Mouse (Mus musculus): ENCODE results near the gene Lhx5. TPM values are rescaled to one million over a fixed set of nuclear protein-coding genes. Genes with fewer than 3 reads are reported as not detected.
A peak's percentile ranks its signal among the peaks of the same experiment; 100 is the strongest.

The Lhx5 gene
- polyA plus RNA-seq, 1 experiment from 2014 or later = not detected

DNA sequence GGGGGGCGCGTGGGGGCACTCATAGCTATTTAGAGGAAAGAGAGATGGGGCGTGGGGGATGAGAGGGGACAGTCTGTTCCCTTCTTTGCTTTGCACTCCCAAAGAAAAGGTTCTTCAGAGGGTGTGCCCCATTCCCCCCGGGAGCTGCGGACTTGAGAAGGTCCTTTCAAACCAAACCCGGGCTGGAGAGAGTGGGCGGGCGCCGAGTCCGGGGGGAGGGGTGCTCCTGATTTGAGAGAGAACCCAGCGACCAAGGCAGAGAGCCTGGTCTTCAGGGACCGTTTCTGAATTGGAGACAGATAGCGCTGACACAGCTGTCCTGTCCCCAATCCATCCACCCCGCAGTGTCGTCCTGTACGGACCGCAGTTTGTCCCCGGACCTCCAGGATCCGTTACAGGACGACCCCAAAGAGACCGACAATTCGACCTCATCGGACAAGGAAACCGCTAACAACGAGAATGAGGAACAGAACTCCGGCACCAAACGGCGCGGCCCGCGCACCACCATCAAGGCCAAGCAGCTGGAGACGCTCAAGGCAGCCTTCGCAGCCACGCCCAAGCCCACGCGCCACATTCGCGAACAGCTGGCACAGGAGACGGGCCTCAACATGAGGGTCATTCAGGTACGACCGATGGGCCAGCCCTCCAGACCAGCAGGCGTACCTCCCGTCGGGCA is 3.6 kb downstream of the Lhx5 start:
- no peaks in the 10 kb centered on the region for H3K36me3 ChIP-seq
- no peak overlapping the region for H3K9ac ChIP-seq
- 0 out of 2 replicates have a peak overlapping the region, but pooled peaks have one; percentile 75 for H3K4me2 ChIP-seq (replicated peaks)
- peaks cover 96% of the 10 kb centered on the region for H3K27me3 ChIP-seq (replicated peaks)
- no peak overlapping the region for H3K4me3 ChIP-seq (replicated peaks)
- ATAC-seq = no peak
- WGBS = under 1% methylated on average over 44 of the region's 44 CpGs
- no peaks in the 10 kb centered on the region for H3K9me3 ChIP-seq
- H3K4me1 ChIP-seq (replicated peaks) = peaks cover 17% of the 10 kb centered on the region
- no peak overlapping the region for H3K27ac ChIP-seq

- WGBS = under 1% methylated on average over 47 of the region's 47 CpGs
These were observed 4.4 kb downstream of the Lhx5 start for GRCm38 (mm10) chr5:120435731-120436501.

GRCm38 (mm10) chr5:120436885-120437495 is 5.5 kb downstream of the Lhx5 start:
- Histone ChIP-seq H3K9ac (no peak overlapping the region), H3K27ac (no peak overlapping the region), H3K27me3 (replicated peaks) (peaks cover 87% of the 10 kb centered on the region), H3K4me1 (replicated peaks) (peaks cover 19% of the 10 kb centered on the region), H3K36me3 (no peaks in the 10 kb centered on the region), H3K4me2 (replicated peaks) (no peak overlapping the region), H3K9me3 (no peaks in the 10 kb centered on the region), H3K4me3 (replicated peaks) (no peak overlapping the region)
- no peak for ATAC-seq
- 1% methylated on average over 18 of the region's 18 CpGs for WGBS

More at GRCm38 (mm10) chr5:120435731-120436501, 4.4 kb downstream of the Lhx5 start:
- H3K27ac ChIP-seq = no peak overlapping the region
- H3K4me1 ChIP-seq (replicated peaks) = peaks cover 19% of the 10 kb centered on the region
- H3K27me3 ChIP-seq (replicated peaks) = peaks cover 97% of the 10 kb centered on the region
- peak overlapping the region; percentile 75 for H3K4me2 ChIP-seq (replicated peaks)
- no peaks in the 10 kb centered on the region for H3K9me3 ChIP-seq
- no peaks in the 10 kb centered on the region for H3K36me3 ChIP-seq
- ATAC-seq = no peak
- no peak overlapping the region for H3K9ac ChIP-seq
- peak overlapping the region; percentile 36 for H3K4me3 ChIP-seq (replicated peaks)

GRCm38 (mm10) chr5:120437539-120437938 is 6.0 kb downstream of the Lhx5 start:
- Histone ChIP-seq H3K4me2 (replicated peaks) (no peak overlapping the region), H3K9me3 (no peaks in the 10 kb centered on the region), H3K9ac (no peak overlapping the region), H3K36me3 (no peaks in the 10 kb centered on the region), H3K27me3 (replicated peaks) (peaks cover 81% of the 10 kb centered on the region), H3K4me3 (replicated peaks) (0 out of 2 replicates have a peak overlapping the region, but pooled peaks have one; percentile 9), H3K27ac (no peak overlapping the region), H3K4me1 (replicated peaks) (peaks cover 19% of the 10 kb centered on the region)
- WGBS = under 1% methylated on average over 17 of the region's 17 CpGs
- no peak for ATAC-seq

DNA sequence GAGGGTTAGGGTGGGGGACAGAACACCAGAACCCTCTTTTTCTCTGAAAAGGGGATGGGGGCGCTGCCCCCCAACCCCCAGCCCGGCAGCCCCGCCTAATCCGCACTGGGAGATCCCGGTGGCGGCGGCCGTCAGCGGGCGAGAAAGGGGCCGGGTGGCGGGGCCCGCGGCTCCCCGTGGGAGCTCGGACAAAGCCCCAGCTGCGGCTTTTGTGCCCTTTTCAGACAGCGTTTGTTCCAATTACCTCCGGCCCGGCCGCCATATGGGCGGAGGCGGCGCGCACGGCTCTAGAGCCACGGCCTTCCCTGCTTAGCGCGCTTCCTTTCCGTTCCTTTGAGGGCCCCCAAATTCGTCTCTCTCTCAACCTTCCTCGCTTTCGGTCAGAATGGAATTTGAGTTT is 6.5 kb downstream of the Lhx5 start:
- Histone ChIP-seq H3K4me3 (replicated peaks) (0 out of 2 replicates have a peak overlapping the region, but pooled peaks have one; percentile 9), H3K4me2 (replicated peaks) (peak overlapping the region; percentile 37)

GRCm38 (mm10) chr5:120438469-120438868 is 7.0 kb downstream of the Lhx5 start:
- Histone ChIP-seq H3K36me3 (no peaks in the 10 kb centered on the region), H3K27ac (no peak overlapping the region), H3K4me1 (replicated peaks) (peaks cover 19% of the 10 kb centered on the region), H3K9ac (no peak overlapping the region), H3K4me3 (replicated peaks) (no peak overlapping the region), H3K4me2 (replicated peaks) (no peak overlapping the region), H3K27me3 (replicated peaks) (peaks cover 77% of the 10 kb centered on the region), H3K9me3 (no peaks in the 10 kb centered on the region)
- WGBS = 2% methylated on average over 13 of the region's 13 CpGs
- no peak for ATAC-seq

More for the DNA sequence above, 6.5 kb downstream of the Lhx5 start:
- WGBS = under 1% methylated on average over 31 of the region's 33 CpGs
- Histone ChIP-seq H3K27me3 (replicated peaks) (peaks cover 78% of the 10 kb centered on the region), H3K27ac (no peak overlapping the region), H3K4me1 (replicated peaks) (peaks cover 19% of the 10 kb centered on the region), H3K9me3 (no peaks in the 10 kb centered on the region), H3K36me3 (no peaks in the 10 kb centered on the region), H3K9ac (no peak overlapping the region)
- ATAC-seq = no peak

DNA sequence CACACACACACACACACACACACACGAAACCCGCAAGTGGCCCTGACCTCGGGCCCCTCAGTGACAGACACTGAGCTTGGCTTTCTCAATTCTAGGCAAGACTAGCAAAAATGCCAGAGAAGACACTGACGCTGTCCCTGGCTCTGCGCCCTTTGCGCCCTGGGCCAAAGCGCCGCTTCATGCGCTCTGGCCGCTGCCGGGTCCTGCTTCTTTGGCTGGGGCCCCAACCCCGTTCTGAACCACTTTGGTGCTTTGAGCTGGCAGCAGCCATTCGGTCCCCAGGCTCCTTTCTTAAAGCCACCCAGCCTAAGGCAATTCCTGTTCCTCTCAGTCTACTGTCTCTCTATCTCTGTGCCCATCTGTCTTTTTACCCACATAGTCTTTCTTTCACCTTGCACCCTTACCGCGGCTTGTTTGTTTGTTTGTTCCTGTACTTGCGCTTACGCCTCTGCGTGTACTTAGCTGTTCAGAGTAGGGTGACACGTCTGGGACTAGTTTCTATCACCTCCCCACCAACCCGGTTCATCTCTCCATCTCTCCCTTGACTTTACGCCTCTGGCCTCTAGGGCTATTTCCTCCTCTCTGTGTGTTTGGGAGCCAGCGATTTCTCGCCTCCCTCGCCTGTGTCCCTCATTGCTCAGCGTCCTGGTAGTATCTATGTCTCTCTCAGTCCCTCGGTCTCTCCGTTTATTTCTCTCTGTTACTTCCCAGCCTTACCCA is 7.7 kb downstream of the Lhx5 start:
- Histone ChIP-seq H3K4me3 (replicated peaks) (no peak overlapping the region), H3K4me2 (replicated peaks) (no peak overlapping the region), H3K9me3 (no peaks in the 10 kb centered on the region), H3K9ac (no peak overlapping the region), H3K27me3 (replicated peaks) (peaks cover 70% of the 10 kb centered on the region), H3K27ac (no peak overlapping the region), H3K36me3 (no peaks in the 10 kb centered on the region), H3K4me1 (replicated peaks) (peaks cover 19% of the 10 kb centered on the region)
- no peak for ATAC-seq
- WGBS = 2% methylated on average over 27 of the region's 27 CpGs

- ATAC-seq = no peak
- whole genome bisulfite sequencing = under 1% methylated on average over 61 of the region's 61 CpGs
- H3K27me3 ChIP-seq (replicated peaks) = peaks cover 65% of the 10 kb centered on the region
- H3K36me3 ChIP-seq = no peaks in the 10 kb centered on the region
- no peak overlapping the region for H3K27ac ChIP-seq
- H3K4me3 ChIP-seq (replicated peaks) = peak overlapping the region; percentile 27
- peaks cover 19% of the 10 kb centered on the region for H3K4me1 ChIP-seq (replicated peaks)
- H3K9me3 ChIP-seq = no peaks in the 10 kb centered on the region
- H3K4me2 ChIP-seq (replicated peaks) = peak overlapping the region; percentile 60
- H3K9ac ChIP-seq = no peak overlapping the region
These were observed 8.6 kb downstream of the Lhx5 start for GRCm38 (mm10) chr5:120439887-120440670.

DNA sequence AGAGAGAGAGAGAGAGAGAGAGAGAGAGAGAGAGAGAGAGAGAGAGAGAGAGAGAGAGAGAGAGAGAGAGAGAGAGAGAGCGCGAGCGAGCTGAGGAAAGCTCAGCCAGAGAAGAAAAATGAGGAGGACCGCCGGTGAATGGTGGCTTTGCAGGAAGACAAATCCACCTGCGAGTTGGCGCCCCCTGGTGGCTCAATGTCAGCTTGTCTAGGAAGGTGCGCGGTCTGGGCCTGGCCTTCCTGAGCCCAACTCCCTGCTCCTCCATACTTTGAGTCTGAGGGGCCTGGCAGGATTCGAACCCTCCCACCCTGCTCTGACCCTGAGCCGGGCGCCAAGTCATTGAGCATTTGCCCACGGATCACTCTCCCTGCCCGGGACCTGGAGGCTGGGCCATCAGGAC is 9.2 kb downstream of the Lhx5 start:
- Histone ChIP-seq H3K27me3 (replicated peaks) (peaks cover 61% of the 10 kb centered on the region), H3K4me2 (replicated peaks) (peak overlapping the region; percentile 60), H3K4me1 (replicated peaks) (peaks cover 19% of the 10 kb centered on the region), H3K9ac (no peak overlapping the region), H3K4me3 (replicated peaks) (peak overlapping the region; percentile 27), H3K9me3 (no peaks in the 10 kb centered on the region), H3K36me3 (no peaks in the 10 kb centered on the region), H3K27ac (no peak overlapping the region)
- 4% methylated on average over 13 of the region's 14 CpGs for WGBS
- ATAC-seq = peak; percentile 74; the same call in 1 of the 2 replicates

DNA sequence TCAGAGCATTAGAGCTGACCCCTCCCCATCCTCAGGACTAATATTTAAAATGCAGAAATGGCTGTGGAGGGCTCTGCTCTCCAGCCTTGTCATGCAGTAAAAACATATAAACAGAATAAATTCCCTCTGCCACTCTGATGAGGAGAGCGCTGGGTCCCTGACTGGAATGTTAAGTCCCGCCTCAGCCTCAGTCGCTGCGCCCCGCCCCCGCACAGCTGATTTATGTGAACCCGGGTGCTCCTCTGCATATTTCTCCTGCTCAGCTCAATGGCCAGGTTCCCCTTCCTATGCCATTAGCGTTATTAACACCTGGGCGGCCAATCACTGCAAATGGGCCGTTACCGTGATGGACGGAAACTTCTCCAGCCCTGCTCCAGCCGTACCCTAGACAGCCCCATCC is 15.8 kb downstream of the Lhx5 start:
- Histone ChIP-seq H3K4me1 (replicated peaks) (0 out of 2 replicates have a peak, but pooled peaks cover 2% of the 10 kb centered on the region), H3K27ac (no peak overlapping the region)
- WGBS = 28% methylated on average over 13 of the region's 13 CpGs

DNA sequence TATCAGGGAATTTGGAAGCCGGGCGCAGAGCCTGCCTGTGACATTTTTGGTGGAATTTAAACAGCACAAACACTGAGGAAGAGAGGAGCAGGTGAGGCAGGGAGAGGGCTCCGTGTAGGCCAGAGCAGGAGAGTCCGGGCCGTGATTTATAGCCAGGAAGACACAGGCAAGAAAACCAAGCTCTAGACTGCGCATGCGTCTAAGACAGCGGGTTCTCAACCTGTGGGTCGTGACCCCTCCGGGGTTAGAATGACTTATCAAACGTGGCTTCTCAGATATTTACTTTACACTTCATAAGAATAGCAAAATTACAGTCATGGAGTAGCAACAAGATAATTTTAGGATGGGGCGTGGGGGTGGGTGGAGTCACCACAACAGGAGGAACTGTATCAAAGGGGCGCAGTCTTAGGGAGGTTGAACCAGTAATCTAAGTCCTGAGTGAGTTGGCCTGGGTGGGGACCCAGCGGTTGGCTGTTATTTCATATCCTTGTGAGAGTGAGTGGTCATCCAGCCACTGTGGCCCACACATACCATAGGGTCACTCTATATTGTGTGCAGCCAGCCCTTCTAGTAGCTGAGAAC is 23.3 kb downstream of the Lhx5 start:
- Histone ChIP-seq H3K4me2 (replicated peaks) (no peak overlapping the region), H3K9ac (no peak overlapping the region), H3K36me3 (no peaks in the 10 kb centered on the region), H3K4me3 (replicated peaks) (no peak overlapping the region), H3K27me3 (replicated peaks) (0 out of 2 replicates have a peak, but pooled peaks cover 8% of the 10 kb centered on the region), H3K4me1 (replicated peaks) (no peaks in the 10 kb centered on the region), H3K27ac (no peak overlapping the region), H3K9me3 (no peaks in the 10 kb centered on the region)
- 37% methylated on average over 14 of the region's 14 CpGs for WGBS
- no peak for ATAC-seq

More for the DNA sequence above, 15.8 kb downstream of the Lhx5 start:
- Histone ChIP-seq H3K9ac (no peak overlapping the region), H3K4me2 (replicated peaks) (no peak overlapping the region), H3K9me3 (no peaks in the 10 kb centered on the region), H3K4me3 (replicated peaks) (no peak overlapping the region), H3K36me3 (no peaks in the 10 kb centered on the region), H3K27me3 (replicated peaks) (peaks cover 15% of the 10 kb centered on the region)
- no peak for ATAC-seq

All from intestine, embryonic 15.5 days (tissue).